Mouse (Mus musculus): Measurements from ENCODE around the gene 6430628N08Rik. TPM values are rescaled to one million over a fixed set of nuclear protein-coding genes. Genes with fewer than 3 reads are reported as not detected.

The 6430628N08Rik gene
- not detected for polyA plus RNA-seq (2015; fragmentation: Illumina TruSeq; extraction: RNeasy Lipid Tissue Mini Kit (QIAGEN cat#74804); ENCODE audit: insufficient read depth, low read depth, low replicate concordance)

GRCm38 (mm10) chr4:115890553-115890952, at the start of gene 6430628N08Rik:
6430628N08Rik (plus strand) TSS chr4:115890665.

GRCm38 (mm10) chr4:115884022-115884421, 6.4 kb upstream of the 6430628N08Rik start, which contains the start of gene Kncn:
Kncn (plus strand) TSS chr4:115884400.

GRCm38 (mm10) chr4:115939295-115940102, 49.0 kb downstream of the 6430628N08Rik start, which contains the start of gene Dmbx1:
Dmbx1 (minus strand) TSS chr4:115939926.

Other genes with a start within 250 kb of the 6430628N08Rik start
- gene Cyp4b1, start 242.9 kb upstream of the 6430628N08Rik start, polyA plus RNA-seq (2015; fragmentation: Illumina TruSeq; extraction: RNeasy Lipid Tissue Mini Kit (QIAGEN cat#74804); ENCODE audit: insufficient read depth, low read depth, low replicate concordance), result 12.9 TPM
- 9.3 TPM for gene Efcab14, start 152.9 kb upstream of the 6430628N08Rik start, polyA plus RNA-seq (2015; fragmentation: Illumina TruSeq; extraction: RNeasy Lipid Tissue Mini Kit (QIAGEN cat#74804); ENCODE audit: insufficient read depth, low read depth, low replicate concordance)
- not detected for gene Tex38, start 109.6 kb upstream of the 6430628N08Rik start, polyA plus RNA-seq (2015; fragmentation: Illumina TruSeq; extraction: RNeasy Lipid Tissue Mini Kit (QIAGEN cat#74804); ENCODE audit: insufficient read depth, low read depth, low replicate concordance)
- gene Atpaf1, start 105.9 kb upstream of the 6430628N08Rik start, polyA plus RNA-seq (2015; fragmentation: Illumina TruSeq; extraction: RNeasy Lipid Tissue Mini Kit (QIAGEN cat#74804); ENCODE audit: insufficient read depth, low read depth, low replicate concordance), result 5.5 TPM
- 9.4 TPM for gene Mob3c, start 62.6 kb upstream of the 6430628N08Rik start, polyA plus RNA-seq (2015; fragmentation: Illumina TruSeq; extraction: RNeasy Lipid Tissue Mini Kit (QIAGEN cat#74804); ENCODE audit: insufficient read depth, low read depth, low replicate concordance)
- 79.9 TPM for gene Mknk1, start 51.5 kb upstream of the 6430628N08Rik start, polyA plus RNA-seq (2015; fragmentation: Illumina TruSeq; extraction: RNeasy Lipid Tissue Mini Kit (QIAGEN cat#74804); ENCODE audit: insufficient read depth, low read depth, low replicate concordance)
- not detected for gene Kncn, start 6.3 kb upstream of the 6430628N08Rik start, polyA plus RNA-seq (2015; fragmentation: Illumina TruSeq; extraction: RNeasy Lipid Tissue Mini Kit (QIAGEN cat#74804); ENCODE audit: insufficient read depth, low read depth, low replicate concordance)
- not detected for gene Dmbx1, start 49.3 kb downstream of the 6430628N08Rik start, polyA plus RNA-seq (2015; fragmentation: Illumina TruSeq; extraction: RNeasy Lipid Tissue Mini Kit (QIAGEN cat#74804); ENCODE audit: insufficient read depth, low read depth, low replicate concordance)
- gene Faah, start 127.3 kb downstream of the 6430628N08Rik start, polyA plus RNA-seq (2015; fragmentation: Illumina TruSeq; extraction: RNeasy Lipid Tissue Mini Kit (QIAGEN cat#74804); ENCODE audit: insufficient read depth, low read depth, low replicate concordance), result 6.7 TPM
- gene Nsun4, start 163.2 kb downstream of the 6430628N08Rik start, polyA plus RNA-seq (2015; fragmentation: Illumina TruSeq; extraction: RNeasy Lipid Tissue Mini Kit (QIAGEN cat#74804); ENCODE audit: insufficient read depth, low read depth, low replicate concordance), result 3.8 TPM
- gene Uqcrh, start 184.4 kb downstream of the 6430628N08Rik start, polyA plus RNA-seq (2015; fragmentation: Illumina TruSeq; extraction: RNeasy Lipid Tissue Mini Kit (QIAGEN cat#74804); ENCODE audit: insufficient read depth, low read depth, low replicate concordance), result 206 TPM
- gene Lrrc41, start 184.6 kb downstream of the 6430628N08Rik start, polyA plus RNA-seq (2015; fragmentation: Illumina TruSeq; extraction: RNeasy Lipid Tissue Mini Kit (QIAGEN cat#74804); ENCODE audit: insufficient read depth, low read depth, low replicate concordance), result 7.6 TPM
- not detected for gene Rad54l, start 233.0 kb downstream of the 6430628N08Rik start, polyA plus RNA-seq (2015; fragmentation: Illumina TruSeq; extraction: RNeasy Lipid Tissue Mini Kit (QIAGEN cat#74804); ENCODE audit: insufficient read depth, low read depth, low replicate concordance)
- 20.5 TPM for gene Pomgnt1, start 233.2 kb downstream of the 6430628N08Rik start, polyA plus RNA-seq (2015; fragmentation: Illumina TruSeq; extraction: RNeasy Lipid Tissue Mini Kit (QIAGEN cat#74804); ENCODE audit: insufficient read depth, low read depth, low replicate concordance)

Measured in pancreas, adult 10 weeks (tissue).